Mouse (Mus musculus) megakaryocyte, adult 5-6 weeks (primary cell): ENCODE results near the gene Peli1. TPM values are rescaled to one million over a fixed set of nuclear protein-coding genes. Genes with fewer than 3 reads are reported as not detected.

ENCODE experiments used
- ATAC-seq: 2 replicates; pipeline ENCODE4 v1.8.0; 2016; ENCODE audit warnings: mild to moderate bottlenecking, inconsistent platforms; ENCODE audit not compliant: poor library complexity, severe bottlenecking
- total RNA-seq, 2 experiments: library from RNA; stranded (forward) in 1 of 2; stranded (reverse) in 1 of 2; fragments of 153-499, 151-499 nt in 1 of 2; fragments of 221-1000, 200-1000 nt in 1 of 2; gene quantifications; 2 replicates each; pipeline versions ENCODE4 v1.2.3 to v1.2.4; 2015 to 2017

Gene Peli1
- total RNA-seq (2015) (48.8 and 50.4 TPM in 2 replicates), total RNA-seq (2017) (29.0 and 40.9 TPM in 2 replicates)

GRCm38 (mm10) chr11:21091067-21091427, at the start of gene Peli1:
Gene Peli1 (plus strand): TSS chr11:21091291.
- ATAC-seq = peak; percentile 92

GRCm38 (mm10) chr11:21042590-21042989, 48.5 kb upstream of the Peli1 start:
- ATAC-seq = no peak

DNA sequence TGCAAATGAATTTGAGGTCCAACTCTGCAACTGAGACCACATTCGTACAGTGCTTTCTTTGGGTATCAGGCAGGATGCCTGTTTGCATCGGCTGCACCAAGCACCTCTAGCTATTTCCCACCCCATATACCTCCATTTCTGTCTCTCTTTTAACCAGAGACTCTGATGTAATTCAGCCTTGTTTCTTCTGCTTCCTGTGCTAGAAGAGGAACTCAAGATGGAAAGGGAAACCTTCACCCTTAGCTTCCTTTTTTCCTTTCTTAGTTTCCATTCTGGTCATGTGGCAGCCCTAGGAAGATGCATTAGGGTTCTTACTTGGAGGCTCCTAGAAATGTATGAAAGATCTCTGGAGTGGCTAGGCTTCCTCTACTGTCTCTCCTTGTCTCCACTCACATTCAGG, 44.9 kb upstream of the Peli1 start:
- peak; percentile 96 for ATAC-seq

GRCm38 (mm10) chr11:21047921-21048320, 43.2 kb upstream of the Peli1 start:
- no peak for ATAC-seq

DNA sequence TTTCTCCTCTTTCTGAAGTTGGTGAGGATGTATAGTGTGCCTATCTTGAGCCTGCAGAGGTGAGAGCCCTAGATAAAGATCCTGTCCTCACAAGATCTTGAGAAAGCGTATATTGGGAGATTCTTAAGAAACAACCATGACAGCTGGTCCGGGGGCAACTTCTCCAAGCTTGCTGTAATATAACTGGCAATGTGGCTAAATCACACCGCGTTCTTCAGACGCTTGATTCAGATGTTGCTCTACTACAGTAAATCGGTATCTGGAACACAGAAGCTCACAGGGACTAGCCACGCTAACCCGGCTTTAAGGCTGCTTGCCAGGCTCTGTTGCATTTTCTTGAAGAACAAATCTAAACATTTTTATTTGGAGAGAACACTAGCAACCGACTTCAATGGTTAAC, 39.4 kb upstream of the Peli1 start:
- no peak for ATAC-seq

DNA sequence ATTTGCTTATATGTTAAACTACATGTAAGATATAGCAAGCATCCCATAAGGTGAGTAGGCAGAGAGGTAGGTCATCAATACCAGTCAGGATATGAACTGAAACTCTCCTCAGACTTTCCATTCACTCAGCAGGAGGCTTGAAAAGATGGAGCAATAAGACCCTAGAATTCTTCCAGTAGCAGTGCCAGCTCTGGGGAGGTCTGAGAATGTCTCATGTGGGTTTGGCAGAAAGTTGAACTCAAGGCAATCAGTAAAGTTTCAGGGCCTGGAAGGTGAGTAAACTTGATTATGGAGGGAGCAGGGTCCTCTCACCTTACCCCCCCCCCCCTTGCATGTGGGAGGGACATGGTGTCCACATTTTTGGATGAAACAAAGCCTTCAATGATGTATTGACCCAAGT, 36.5 kb upstream of the Peli1 start:
- ATAC-seq = no peak

DNA sequence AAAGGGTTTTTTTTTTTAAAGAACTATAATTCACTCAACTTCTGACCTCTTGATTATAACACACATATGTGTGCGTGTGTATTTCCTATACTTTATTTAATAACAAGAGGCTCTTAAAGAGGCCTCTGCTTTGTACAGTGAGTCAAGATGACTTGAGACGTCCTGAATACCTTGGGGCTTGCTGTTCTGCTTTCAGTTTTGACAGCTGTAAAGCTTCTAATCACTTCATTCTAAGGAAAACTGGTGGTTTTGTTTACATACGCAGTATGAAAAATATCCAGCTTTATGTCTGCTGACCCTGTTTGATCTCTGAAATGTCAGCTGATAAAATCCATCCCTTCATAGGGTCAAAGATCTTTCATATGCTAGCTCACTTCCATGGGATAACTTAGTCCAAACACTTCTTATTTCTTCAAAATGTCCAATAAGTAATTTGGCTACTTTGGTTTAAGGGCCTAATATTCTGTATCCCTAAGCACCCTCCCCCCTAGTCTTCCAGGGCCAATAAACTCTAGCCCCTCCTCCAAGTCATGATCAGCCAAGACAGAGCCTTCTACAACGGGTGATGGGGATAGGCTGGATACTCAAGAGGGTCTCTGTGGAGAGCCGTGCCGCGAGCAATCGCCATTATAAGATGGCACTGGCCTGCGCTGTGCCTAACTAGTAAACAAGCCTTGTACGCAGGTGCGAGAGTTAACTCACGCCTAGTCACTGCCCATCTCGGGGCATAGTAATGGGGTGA, 34.8 kb upstream of the Peli1 start:
- ATAC-seq = no peak

DNA sequence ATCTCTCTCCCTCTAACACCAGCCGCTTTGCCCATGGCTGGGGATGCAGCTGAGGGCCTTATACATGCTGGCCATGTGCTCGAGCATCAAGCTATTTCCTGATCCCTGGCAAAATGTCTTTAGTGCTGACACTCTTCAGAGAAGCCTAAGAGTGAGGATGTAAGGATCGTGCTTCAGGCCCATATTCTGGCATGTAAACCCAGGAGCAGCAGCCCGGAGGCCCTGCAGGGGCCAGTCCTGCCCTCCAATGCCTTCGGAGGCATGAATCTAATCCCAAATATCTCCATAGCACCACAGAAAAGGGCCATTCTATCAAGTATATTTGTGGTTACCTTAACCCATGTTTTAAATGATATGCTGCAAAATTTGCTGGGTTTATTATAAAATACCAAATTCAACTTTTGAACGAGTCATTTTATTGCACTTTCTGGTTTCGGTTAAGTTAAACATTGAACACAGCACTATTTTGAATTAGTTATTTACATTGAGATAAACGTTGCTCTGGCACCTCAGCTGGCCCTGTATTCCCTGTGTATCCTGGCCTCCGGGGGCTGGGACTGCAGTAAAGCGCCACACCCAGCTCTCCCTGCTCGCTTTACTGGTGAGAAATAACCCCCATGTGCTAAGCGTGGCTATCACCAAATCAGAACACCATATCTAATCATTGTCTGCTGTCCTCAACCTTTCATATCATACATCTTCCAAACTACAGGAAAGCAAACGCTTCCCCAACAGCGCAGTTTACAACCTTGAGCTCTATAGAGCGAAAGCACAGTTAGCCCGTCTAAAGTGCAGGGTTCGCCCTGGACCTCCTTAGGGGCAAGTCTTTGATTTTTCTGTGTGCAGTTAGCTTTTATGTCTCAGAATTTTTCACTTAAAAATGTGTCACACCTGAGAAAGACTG, 33.3 kb upstream of the Peli1 start:
- ATAC-seq = no peak

GRCm38 (mm10) chr11:21058415-21058781, 32.7 kb upstream of the Peli1 start:
- no peak for ATAC-seq

DNA sequence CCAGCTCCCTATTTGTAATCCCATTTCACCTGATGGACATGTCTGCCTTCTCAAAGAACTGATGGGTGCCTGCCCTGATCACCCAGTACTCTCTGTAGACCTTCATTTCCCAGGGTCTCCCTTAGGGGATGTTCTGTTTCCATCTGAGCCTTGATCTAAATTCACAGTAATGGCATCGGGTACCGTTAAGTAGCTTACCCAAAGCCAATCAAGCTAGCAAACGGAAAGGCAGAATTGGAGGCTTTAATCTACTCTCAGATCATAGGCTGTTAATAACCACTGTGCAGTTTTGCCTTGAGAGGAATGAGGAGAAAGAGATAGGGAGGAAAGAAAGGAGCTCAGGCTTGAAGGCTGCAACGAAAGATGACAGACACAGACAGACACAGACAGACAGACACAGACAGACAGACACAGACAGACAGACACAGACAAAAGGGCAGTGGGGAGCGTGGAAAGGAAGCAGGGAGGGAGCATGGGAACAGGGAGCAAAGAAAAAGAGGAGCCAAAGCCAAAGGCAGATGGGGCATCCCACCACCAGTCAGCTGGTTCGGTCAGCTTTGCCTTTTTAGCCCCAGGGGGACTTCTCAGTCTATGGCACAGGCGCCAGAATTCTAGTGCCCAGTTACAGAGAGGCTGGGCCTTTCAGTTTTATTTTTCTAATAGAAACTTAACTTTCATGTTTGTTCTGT, 30.6 kb upstream of the Peli1 start:
- no peak for ATAC-seq

DNA sequence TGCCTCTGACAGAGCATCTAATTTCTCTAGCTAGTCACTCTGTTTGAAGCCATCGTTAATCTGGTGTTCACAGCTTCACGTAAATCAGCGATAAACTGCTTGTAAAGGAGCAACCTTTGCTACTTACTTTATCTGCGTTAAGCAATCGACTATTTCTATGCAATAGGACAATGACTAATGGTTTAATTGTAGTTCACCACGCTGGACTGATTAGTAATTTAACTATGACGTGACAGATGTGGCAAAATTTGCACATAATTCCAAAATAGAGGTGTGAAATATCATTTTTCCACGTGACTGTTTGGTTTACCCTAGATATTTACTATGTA, 30.1 kb upstream of the Peli1 start:
- no peak for ATAC-seq

DNA sequence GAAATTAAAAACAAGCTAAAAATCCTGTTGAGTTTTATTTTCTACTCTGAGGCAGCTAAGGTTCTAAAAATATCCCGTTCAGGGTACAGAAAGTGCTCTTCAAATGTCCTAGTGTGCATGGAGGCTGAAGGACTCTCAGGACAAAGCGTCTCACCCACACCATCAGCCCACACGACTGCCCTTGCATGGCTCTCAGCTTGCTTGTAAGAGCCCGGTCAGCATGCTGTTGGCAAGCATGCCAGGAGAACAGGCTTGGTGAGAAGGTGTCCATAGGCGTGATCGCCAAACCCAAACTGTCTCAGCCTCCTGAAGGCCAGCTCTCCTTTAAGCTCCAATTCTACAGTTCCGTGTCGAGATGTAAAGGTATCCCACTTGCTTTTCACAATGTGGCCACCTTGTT, 29.7 kb upstream of the Peli1 start:
- no peak for ATAC-seq

DNA sequence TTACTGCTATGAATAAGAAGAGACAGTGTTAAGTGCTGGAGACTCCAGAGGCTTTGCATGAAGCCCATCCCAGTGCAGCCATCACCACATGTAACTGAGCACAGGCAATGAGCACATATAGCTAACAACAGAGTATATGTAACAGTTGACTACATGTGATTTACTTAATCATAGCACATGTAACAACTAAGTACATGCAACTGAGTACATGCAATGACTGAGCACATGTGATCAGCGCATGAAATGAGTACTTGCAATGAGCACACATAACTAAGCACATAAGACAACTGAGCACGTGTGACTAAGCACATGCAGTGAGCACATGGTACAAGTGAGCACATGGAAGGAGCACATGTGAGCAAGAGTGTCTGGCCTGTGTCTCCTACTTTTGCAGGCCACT, 29.0 kb upstream of the Peli1 start:
- ATAC-seq = no peak

DNA sequence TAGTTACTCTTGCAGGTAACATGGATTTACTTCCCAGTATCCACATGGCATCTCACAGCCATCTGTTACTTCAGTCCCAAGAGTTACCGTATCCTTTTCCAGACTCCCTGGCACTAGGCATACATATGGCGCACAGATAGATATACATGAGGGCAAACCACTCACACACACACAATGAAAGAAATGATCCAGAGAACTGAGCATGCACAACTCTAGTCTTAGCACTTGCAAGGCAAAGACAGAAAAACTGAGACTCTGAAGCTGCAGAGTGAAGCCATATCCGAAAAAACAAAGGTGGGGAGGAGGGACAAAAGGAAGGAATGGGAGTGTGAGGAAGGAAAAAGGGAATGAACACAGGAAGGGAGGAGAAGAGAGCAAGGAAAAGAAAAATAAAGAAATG, 27.8 kb upstream of the Peli1 start:
- no peak for ATAC-seq

- ATAC-seq = no peak
These were observed 11.7 kb upstream of the Peli1 start for GRCm38 (mm10) chr11:21079400-21079799.

DNA sequence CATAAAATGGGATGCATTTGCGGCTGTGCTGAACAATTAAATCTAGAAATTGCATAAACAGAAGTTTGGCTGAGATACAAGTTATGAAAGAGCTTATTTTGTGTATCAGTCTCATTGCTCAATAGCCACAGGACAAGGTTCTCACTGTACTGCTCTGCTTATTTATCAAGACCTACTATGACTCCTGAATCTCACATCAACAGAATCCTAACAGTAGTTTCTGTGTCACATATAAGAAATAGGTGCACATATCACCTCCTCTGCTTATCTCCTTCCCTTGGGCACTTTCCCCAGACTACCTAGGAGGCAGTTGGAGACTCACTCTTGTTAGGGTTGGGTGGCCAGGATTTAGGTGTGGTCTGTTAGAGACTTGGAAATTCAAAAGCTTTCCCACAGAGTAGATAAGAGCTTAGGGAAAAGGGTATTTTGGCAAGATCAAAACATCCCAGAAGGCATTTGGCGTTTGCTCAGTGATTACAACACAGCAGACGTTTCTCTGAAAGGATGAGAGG, 11.2 kb upstream of the Peli1 start:
- peak; percentile 54 for ATAC-seq

DNA sequence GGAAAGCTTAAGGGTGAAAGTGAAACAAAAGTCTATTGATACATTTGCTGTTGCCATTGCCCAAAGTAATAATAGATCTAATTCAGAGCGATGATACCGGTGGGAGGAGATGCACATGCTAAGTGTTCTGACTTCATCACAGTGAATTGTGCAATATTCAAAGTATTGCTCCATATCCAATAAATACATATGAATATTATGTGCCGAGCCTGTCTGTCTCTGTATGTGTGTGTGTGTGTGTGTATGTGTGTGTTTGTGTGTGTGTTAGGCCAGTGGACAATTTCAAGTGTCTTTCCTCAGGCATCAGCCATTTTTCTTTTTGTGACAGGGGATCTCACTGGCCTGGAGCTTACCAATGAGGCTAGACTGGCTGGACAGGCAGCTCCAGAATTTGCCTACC, 9.9 kb upstream of the Peli1 start:
- ATAC-seq = 0 out of 2 replicates have a peak, but pooled peaks have one; percentile 22

- ATAC-seq = peak; percentile 89
These were observed 8.4 kb upstream of the Peli1 start for GRCm38 (mm10) chr11:21082711-21083110.

DNA sequence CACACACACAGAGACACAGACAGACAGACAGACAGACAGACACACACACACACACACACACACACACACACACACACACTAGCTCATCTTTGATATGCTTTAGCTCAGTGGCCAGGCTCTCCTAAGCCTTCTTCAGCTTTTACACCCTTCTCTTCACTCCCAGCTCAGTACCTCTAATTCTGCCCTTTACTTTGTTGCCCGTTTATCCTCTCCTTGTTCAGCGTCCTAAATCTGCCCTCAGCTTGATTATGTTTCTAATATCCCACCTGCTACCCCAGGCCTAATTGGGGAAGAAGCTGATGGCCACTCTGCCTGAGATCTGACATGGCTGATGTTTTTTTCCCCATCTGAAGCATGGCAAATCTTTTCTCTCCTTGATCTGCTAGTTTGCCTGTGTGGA, 2.7 kb upstream of the Peli1 start:
- ATAC-seq = no peak

GRCm38 (mm10) chr11:21089571-21089970, 1.5 kb upstream of the Peli1 start:
- no peak for ATAC-seq
